Mouse (Mus musculus): ENCODE data around the gene Tgfa. TPM values are rescaled to one million over a fixed set of nuclear protein-coding genes. Genes with fewer than 3 reads are reported as not detected.
A peak's percentile ranks its signal among the peaks of the same experiment; 100 is the strongest.

Tgfa gene
- polyA plus RNA-seq, 1 experiment from 2014 or later, result 3.6 TPM

- Histone ChIP-seq H3K27me3 (peaks cover 35% of the 10 kb centered on the region), H3K9me3 (peaks cover 4% of the 10 kb centered on the region; the same call in 1 of the 2 replicates), H3K27ac (no peak overlapping the region), H3K4me1 (peaks cover 10% of the 10 kb centered on the region), H3K4me3 (no peak overlapping the region), H3K4me2 (no peak overlapping the region), H3K9ac (no peak overlapping the region), H3K36me3 (no peaks in the 10 kb centered on the region)
- no peak for ATAC-seq (ENCODE audit: insufficient number of reproducible peaks, insufficient read depth, low FRiP score, low TSS enrichment, low read depth)
- 90% methylated on average over 3 of the region's 3 CpGs for WGBS
These were observed 4.4 kb upstream of the Tgfa start for GRCm38 (mm10) chr6:86190622-86191021.

DNA sequence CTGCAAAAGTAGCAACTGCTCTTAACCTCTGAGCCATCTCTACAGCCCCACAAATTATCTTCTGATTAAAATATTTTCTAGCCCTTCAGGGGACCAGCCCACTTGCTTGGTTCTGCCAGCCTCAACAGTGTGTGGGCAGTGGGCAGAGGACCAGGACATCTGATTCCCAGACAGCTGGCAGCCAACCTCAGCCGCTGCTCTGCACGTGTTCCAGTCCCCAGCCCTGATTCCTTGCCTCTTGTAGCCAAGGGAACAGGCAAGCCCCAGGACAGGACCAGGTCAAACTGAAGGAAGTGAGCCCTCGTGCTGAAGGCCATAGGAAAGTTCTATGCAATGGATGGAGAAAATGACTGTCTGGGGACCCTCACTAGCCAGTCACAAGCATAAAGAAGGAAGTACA is 2.0 kb upstream of the Tgfa start:
- Histone ChIP-seq H3K9ac (no peak overlapping the region), H3K4me3 (no peak overlapping the region), H3K36me3 (no peaks in the 10 kb centered on the region), H3K27ac (no peak overlapping the region), H3K4me1 (peaks cover 34% of the 10 kb centered on the region), H3K27me3 (peaks cover 41% of the 10 kb centered on the region), H3K4me2 (no peak overlapping the region), H3K9me3 (no peaks in the 10 kb centered on the region)
- WGBS, result 63% methylated on average over 3 of the region's 3 CpGs
- ATAC-seq (ENCODE audit: insufficient number of reproducible peaks, insufficient read depth, low FRiP score, low TSS enrichment, low read depth), result no peak

GRCm38 (mm10) chr6:86193879-86194278 is 1.1 kb upstream of the Tgfa start:
- Histone ChIP-seq H3K27me3 (peaks cover 50% of the 10 kb centered on the region), H3K36me3 (no peaks in the 10 kb centered on the region), H3K9ac (no peak overlapping the region), H3K27ac (no peak overlapping the region), H3K4me3 (no peak overlapping the region), H3K4me2 (no peak overlapping the region), H3K4me1 (peaks cover 36% of the 10 kb centered on the region), H3K9me3 (no peaks in the 10 kb centered on the region)
- no peak for ATAC-seq (ENCODE audit: insufficient number of reproducible peaks, insufficient read depth, low FRiP score, low TSS enrichment, low read depth)
- WGBS, result 57% methylated on average over 5 of the region's 5 CpGs

GRCm38 (mm10) chr6:86196034-86196433 is 1.0 kb downstream of the Tgfa start:
- Histone ChIP-seq H3K4me2 (peak overlapping the region; percentile 98), H3K9ac (peak overlapping the region; percentile 73; the same call in 1 of the 2 replicates), H3K4me3 (peak overlapping the region; percentile 65), H3K36me3 (no peaks in the 10 kb centered on the region), H3K9me3 (no peaks in the 10 kb centered on the region), H3K27ac (no peak overlapping the region), H3K4me1 (peaks cover 36% of the 10 kb centered on the region), H3K27me3 (peaks cover 52% of the 10 kb centered on the region)
- 1% methylated on average over 14 of the region's 14 CpGs for WGBS
- no peak for ATAC-seq (ENCODE audit: insufficient number of reproducible peaks, insufficient read depth, low FRiP score, low TSS enrichment, low read depth)

DNA sequence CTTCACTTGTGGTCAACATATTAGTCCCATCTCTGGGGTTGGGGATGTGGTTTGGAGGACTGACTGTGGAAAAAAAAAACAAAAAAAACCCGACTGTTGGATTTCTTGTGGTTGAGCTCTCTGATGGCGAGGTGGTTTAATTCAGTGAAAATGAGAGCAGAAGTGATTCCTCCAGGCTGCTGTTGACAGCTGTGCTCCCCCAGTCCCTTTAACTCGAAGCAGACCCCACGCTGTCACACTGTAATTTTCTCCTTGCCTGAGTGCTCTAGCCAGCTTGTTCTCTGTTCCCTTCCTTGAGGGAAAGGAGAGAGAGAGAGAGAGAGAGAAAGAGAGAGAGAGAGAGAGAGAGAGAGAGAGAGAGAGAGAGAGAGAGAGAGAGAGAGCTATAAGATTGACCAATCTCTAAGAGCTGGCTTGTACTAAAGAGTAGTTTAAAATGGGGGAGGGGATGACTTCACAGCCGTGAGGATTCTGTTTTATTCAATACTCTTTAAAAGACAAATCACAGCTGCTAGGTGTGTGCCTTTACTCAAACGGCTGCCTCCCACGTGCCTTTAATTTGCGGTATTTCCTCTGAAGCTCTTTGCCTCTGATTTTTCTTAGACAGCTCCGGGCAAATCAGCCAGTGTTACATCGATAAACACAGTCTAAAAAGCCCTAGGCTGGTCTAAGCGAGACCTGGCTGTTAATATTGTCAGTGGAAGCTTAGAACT is 2.3 kb downstream of the Tgfa start:
- no peaks in the 10 kb centered on the region for H3K36me3 ChIP-seq
- H3K9me3 ChIP-seq, result no peaks in the 10 kb centered on the region
- H3K27me3 ChIP-seq, result peaks cover 52% of the 10 kb centered on the region
- H3K27ac ChIP-seq, result no peak overlapping the region
- no peak overlapping the region for H3K9ac ChIP-seq
- H3K4me1 ChIP-seq, result peaks cover 36% of the 10 kb centered on the region
- WGBS, result 5% methylated on average over 11 of the region's 11 CpGs
- peak overlapping the region; percentile 65; the same call in 1 of the 2 replicates for H3K4me3 ChIP-seq
- peak overlapping the region; percentile 98 for H3K4me2 ChIP-seq
- ATAC-seq (ENCODE audit: insufficient number of reproducible peaks, insufficient read depth, low FRiP score, low TSS enrichment, low read depth), result 0 out of 2 replicates have a peak, but pooled peaks have one; percentile 43

- ATAC-seq (ENCODE audit: insufficient number of reproducible peaks, insufficient read depth, low FRiP score, low TSS enrichment, low read depth), result no peak
- H3K36me3 ChIP-seq, result no peaks in the 10 kb centered on the region
- no peak overlapping the region for H3K4me3 ChIP-seq
- no peaks in the 10 kb centered on the region for H3K9me3 ChIP-seq
- 83% methylated on average over 5 of the region's 5 CpGs for WGBS
- peaks cover 22% of the 10 kb centered on the region for H3K27me3 ChIP-seq
- no peak overlapping the region for H3K4me2 ChIP-seq
- H3K27ac ChIP-seq, result no peak overlapping the region
- H3K9ac ChIP-seq, result no peak overlapping the region
- peaks cover 23% of the 10 kb centered on the region for H3K4me1 ChIP-seq
These were observed 5.9 kb downstream of the Tgfa start for GRCm38 (mm10) chr6:86200934-86201333.

DNA sequence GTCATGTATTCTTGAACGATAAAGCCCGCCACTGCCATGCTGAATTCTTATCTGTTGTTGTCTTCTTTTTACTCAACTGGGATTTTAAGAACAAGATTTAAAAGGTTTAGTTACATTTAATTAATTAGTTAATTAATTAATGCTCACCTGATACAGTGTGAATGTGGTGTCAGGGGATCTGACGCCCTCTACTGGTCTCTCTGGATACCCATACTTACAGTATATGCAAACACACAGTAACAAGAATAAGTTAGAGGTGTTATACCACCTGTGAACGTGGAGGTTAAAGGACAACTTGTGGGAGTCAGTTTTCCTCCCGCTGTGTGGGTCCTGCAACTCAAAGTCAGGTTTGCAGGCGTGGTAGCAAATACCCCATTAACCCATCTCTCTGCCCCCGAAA is 8.1 kb downstream of the Tgfa start:
- Histone ChIP-seq H3K27ac (no peak overlapping the region), H3K36me3 (no peaks in the 10 kb centered on the region), H3K4me1 (peaks cover 7% of the 10 kb centered on the region; the same call in 1 of the 2 replicates), H3K27me3 (peaks cover 13% of the 10 kb centered on the region), H3K4me3 (no peak overlapping the region), H3K9ac (no peak overlapping the region), H3K4me2 (no peak overlapping the region), H3K9me3 (no peaks in the 10 kb centered on the region)
- ATAC-seq (ENCODE audit: insufficient number of reproducible peaks, insufficient read depth, low FRiP score, low TSS enrichment, low read depth), result no peak
- WGBS, result 77% methylated on average over 7 of the region's 7 CpGs

DNA sequence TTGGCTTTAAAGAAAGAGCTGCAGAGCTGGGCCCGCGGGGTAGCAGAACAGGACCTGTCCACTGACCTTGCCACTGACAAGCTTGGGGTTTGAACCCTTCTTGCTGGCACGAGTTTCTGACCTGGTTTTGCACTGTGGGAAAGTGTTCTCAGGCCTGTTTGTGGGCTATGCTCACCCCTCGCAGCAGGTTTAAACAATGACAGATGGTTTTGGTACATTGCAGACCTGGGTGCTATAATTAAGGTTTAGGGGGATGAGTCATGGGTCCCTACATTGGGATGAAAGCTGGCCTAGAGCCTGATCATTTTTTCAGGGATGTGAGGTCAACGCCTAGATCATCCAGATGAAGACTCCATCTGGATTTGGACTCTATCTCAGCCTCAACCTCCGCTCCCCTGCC is 11.0 kb downstream of the Tgfa start:
- Histone ChIP-seq H3K9ac (no peak overlapping the region), H3K4me2 (no peak overlapping the region), H3K27ac (no peak overlapping the region), H3K9me3 (no peaks in the 10 kb centered on the region), H3K36me3 (no peaks in the 10 kb centered on the region), H3K4me1 (peaks cover 24% of the 10 kb centered on the region), H3K27me3 (no peaks in the 10 kb centered on the region), H3K4me3 (no peak overlapping the region)
- no peak for ATAC-seq (ENCODE audit: insufficient number of reproducible peaks, insufficient read depth, low FRiP score, low TSS enrichment, low read depth)
- 82% methylated on average over 6 of the region's 6 CpGs for WGBS

DNA sequence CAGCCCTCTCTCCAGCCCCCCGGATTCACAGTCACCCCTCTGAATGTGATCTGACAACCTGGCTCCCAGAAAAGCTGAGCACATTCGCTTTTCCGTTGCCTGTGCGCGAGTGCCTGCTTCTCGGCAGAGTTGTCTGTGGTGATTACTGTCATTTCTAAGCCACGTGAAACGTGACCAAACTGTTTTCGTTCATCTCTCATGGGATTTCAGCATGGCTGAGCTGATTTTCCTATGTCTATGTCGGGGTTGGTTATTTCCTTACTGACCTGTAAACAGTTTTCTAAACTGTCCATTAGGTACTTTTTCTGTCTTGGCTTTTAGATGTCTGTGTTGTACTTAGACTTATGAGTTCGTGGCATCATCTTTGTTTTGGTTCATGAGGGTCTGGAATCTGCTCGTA is 12.0 kb downstream of the Tgfa start:
- Histone ChIP-seq H3K4me1 (peaks cover 24% of the 10 kb centered on the region), H3K4me3 (no peak overlapping the region), H3K27me3 (no peaks in the 10 kb centered on the region), H3K4me2 (peak overlapping the region; percentile 1; the same call in 1 of the 2 replicates), H3K36me3 (no peaks in the 10 kb centered on the region), H3K9ac (no peak overlapping the region), H3K27ac (no peak overlapping the region), H3K9me3 (no peaks in the 10 kb centered on the region)
- no peak for ATAC-seq (ENCODE audit: insufficient number of reproducible peaks, insufficient read depth, low FRiP score, low TSS enrichment, low read depth)
- 55% methylated on average over 12 of the region's 12 CpGs for WGBS

DNA sequence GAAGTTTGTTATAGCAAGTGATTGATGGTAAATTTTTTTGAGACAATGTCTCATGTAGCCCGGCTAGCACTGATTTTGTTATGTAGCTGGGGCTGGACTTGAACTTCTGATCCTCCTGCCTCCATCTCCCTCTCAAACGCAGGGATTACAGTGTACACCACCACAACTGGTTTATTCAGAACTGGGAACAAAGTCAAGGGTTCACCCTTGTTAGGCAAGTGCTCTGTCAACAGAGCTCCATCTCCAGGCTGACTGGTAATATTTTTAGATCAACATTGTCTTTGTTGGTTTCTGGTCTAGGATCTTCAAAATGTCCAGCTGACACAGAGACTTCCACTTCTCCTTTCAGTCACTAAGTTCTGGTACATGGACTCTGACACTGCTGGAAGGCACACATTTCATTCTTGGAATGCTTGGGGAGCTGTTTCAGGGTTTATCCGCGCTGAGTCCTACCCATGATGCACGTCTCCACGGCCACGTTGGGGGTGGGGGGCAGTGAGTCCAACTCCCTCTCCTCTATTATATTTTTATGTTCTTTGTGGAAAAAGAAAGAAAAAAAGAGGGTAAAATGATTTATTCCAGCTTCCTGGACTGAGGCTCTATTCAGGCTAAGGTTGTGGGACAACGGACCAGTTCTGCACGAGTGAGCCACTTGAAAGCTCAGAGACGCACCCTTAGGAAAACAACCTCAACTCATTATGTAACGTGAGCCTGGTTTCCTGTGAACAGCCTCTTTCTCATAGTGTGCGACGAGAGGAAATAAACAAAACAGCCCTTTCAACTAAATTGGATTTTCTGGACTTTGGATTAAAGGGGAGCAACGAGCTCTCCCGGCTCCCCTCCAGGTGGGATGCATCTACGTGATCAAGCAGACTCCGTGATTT is 14.4 kb downstream of the Tgfa start:
- Histone ChIP-seq H3K27me3 (no peaks in the 10 kb centered on the region), H3K36me3 (no peaks in the 10 kb centered on the region), H3K27ac (peak overlapping the region; percentile 39; the same call in 1 of the 2 replicates), H3K4me3 (peak overlapping the region; percentile 11), H3K4me1 (peaks cover 24% of the 10 kb centered on the region), H3K4me2 (peak overlapping the region; percentile 52), H3K9me3 (no peaks in the 10 kb centered on the region), H3K9ac (no peak overlapping the region)
- no peak for ATAC-seq (ENCODE audit: insufficient number of reproducible peaks, insufficient read depth, low FRiP score, low TSS enrichment, low read depth)
- 18% methylated on average over 17 of the region's 17 CpGs for WGBS

- 27% methylated on average over 6 of the region's 6 CpGs for WGBS
- Histone ChIP-seq H3K4me2 (peak overlapping the region; percentile 52), H3K4me3 (peak overlapping the region; percentile 11), H3K27me3 (no peaks in the 10 kb centered on the region), H3K9ac (no peak overlapping the region), H3K4me1 (peaks cover 24% of the 10 kb centered on the region), H3K36me3 (no peaks in the 10 kb centered on the region), H3K27ac (peak overlapping the region; percentile 39; the same call in 1 of the 2 replicates), H3K9me3 (no peaks in the 10 kb centered on the region)
- no peak for ATAC-seq (ENCODE audit: insufficient number of reproducible peaks, insufficient read depth, low FRiP score, low TSS enrichment, low read depth)
These were observed 15.0 kb downstream of the Tgfa start for GRCm38 (mm10) chr6:86210017-86210408.
